Mouse (Mus musculus) thymus, adult 2 months (tissue): ENCODE measurements around the gene Gm49510.

Experiments
- CTCF ChIP-seq: fragments of 200-500 bp; IDR thresholded peaks from 2 replicates; pipeline ENCODE4 v1.5.1; 2012; ENCODE audit warnings: mild to moderate bottlenecking, control low read depth, low read length, moderate library complexity, borderline replicate concordance; ENCODE audit not compliant: control insufficient read depth, poor library complexity, insufficient read depth; ENCODE audit errors: extremely low read depth
- POLR2A ChIP-seq: fragments of 200-500 bp; IDR thresholded peaks from 2 replicates; pipeline ENCODE4 v1.6.1; 2012; ENCODE audit warnings: mild to moderate bottlenecking, low read length, control low read depth, moderate library complexity; ENCODE audit not compliant: control insufficient read depth, poor library complexity, insufficient read depth; ENCODE audit errors: extremely low read depth

DNA sequence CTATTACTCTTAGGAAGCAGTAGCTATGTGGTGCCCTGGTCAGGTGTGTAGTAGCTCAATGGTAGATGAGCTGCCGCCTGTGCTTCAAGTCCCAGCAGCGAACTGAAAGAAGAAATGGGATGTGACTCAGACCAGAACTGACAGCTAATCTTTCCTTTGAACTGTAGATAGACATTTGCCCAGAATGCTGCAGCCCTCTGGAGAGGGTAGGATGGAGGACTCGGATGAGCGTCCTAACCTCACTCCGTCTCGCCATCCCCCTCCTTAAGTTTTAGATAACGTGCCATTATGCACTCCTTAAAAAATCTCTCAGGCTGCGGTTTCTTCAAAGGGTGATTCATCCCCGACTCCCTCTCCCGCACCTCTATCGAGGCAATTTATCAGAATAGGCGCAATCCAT, 20.4 kb downstream of the Gm49510 start:
- no peak for TF ChIP-seq POLR2A
- TF ChIP-seq CTCF = no peak
